Mouse (Mus musculus): ENCODE measurements around the gene 6030408B16Rik. TPM values are rescaled to one million over a fixed set of nuclear protein-coding genes. Genes with fewer than 3 reads are reported as not detected.

Gene 6030408B16Rik
- polyA plus RNA-seq, 1 experiment from 2014 or later: 0.50 TPM

DNA sequence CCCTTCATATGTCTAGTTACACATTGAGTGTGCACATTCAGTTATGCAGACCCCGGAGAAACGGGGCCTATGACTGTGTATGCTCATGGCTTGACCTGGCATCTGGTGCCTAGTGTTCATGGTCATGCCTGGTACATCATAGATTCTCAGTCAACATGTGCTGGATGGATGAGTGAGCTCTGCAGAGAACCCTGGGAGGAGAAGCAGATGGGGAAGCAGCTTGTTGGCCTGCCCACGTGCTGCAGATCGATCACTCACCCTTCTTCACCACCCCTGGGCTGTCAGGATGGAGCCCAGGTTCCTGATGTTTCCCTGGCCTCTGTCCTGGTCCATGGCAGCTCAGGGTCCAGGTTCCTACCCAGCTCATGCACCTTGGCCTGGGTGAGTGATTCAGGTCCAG is 13.4 kb downstream of the 6030408B16Rik start:
- no peak overlapping the region for H3K27ac ChIP-seq
- H3K36me3 ChIP-seq: no peaks in the 10 kb centered on the region
- no peak overlapping the region for H3K4me3 ChIP-seq
- 0 out of 2 replicates have a peak, but pooled peaks cover 7% of the 10 kb centered on the region for H3K4me1 ChIP-seq
- H3K27me3 ChIP-seq: no peaks in the 10 kb centered on the region
- ATAC-seq (ENCODE audit: insufficient number of reproducible peaks, low FRiP score, low TSS enrichment, low read depth): no peak
- 89% methylated on average over 4 of the region's 4 CpGs for WGBS
- no peak overlapping the region for H3K4me2 ChIP-seq
- no peak overlapping the region for H3K9ac ChIP-seq
- no peaks in the 10 kb centered on the region for H3K9me3 ChIP-seq

DNA sequence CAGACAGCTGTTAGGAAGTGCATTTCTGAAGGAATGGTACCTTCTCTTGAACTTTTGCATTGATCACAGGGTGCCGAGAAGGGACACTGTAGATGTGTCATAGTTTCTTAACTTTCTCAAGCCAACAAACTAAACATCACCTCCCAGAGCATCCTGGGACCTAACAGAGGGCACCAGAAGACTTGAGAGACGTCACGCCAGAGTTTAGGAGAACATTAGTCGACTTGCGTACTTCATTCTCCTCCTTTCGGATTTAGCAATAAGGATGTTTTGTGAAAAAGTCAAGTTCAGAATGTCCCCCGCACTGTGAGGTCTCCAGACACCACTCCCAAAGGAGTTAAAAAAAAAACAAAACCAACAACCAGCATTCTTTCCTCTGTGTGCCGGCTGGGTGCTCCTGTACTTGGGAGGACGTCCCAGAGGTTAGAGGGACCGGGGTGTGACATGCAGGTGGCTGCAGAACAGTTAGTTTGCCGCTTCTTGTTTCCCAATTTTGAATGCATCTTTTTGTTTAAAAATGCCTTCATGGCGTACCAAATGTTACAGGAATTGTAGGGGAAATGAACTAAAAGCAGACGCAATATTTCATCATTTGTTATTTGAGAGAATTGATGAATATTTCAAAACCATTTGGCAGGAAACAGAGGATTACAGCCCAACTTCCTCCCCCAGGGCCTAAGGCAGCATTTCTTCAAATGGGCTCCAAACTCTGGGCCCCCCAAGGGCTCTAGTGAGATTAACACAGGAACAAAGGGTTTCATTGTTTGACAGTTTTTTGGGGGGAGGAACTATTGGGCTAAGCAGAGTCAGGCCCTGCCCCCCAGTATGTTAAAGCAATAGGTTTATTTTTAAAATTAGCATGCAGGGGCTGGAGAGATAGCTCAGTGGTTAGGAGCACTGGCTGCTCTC is 15.7 kb downstream of the 6030408B16Rik start:
- no peak overlapping the region for H3K4me2 ChIP-seq
- no peak overlapping the region for H3K27ac ChIP-seq
- no peak for ATAC-seq (ENCODE audit: insufficient number of reproducible peaks, low FRiP score, low TSS enrichment, low read depth)
- H3K36me3 ChIP-seq: no peaks in the 10 kb centered on the region
- no peak overlapping the region for H3K9ac ChIP-seq
- no peaks in the 10 kb centered on the region for H3K27me3 ChIP-seq
- WGBS: 54% methylated on average over 13 of the region's 13 CpGs
- H3K9me3 ChIP-seq: no peaks in the 10 kb centered on the region
- 0 out of 2 replicates have a peak, but pooled peaks cover 7% of the 10 kb centered on the region for H3K4me1 ChIP-seq
- no peak overlapping the region for H3K4me3 ChIP-seq

DNA sequence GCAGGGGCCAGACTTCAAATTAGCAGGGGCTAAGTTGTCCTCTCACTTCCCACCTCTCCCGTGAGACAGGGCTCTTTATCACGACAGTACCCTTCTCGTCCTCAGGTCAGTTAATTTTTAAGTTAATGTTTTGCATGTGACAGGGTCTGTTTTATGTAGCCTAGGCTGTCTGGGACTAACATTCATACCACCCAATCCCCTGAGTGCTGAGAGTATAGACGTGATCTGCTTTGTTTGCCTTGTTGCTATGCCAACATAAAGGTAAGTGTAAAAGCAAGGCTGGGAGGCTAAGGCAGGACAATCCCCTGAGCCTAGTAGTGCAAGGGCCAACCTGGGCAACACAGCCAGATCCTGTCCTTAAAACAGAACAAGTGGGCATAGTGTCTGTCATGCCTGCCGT is 16.5 kb downstream of the 6030408B16Rik start:
- no peak for ATAC-seq (ENCODE audit: insufficient number of reproducible peaks, low FRiP score, low TSS enrichment, low read depth)
- Histone ChIP-seq H3K27ac (no peak overlapping the region), H3K36me3 (no peaks in the 10 kb centered on the region), H3K4me3 (no peak overlapping the region), H3K9me3 (no peaks in the 10 kb centered on the region), H3K27me3 (no peaks in the 10 kb centered on the region), H3K4me1 (0 out of 2 replicates have a peak, but pooled peaks cover 7% of the 10 kb centered on the region), H3K9ac (no peak overlapping the region), H3K4me2 (no peak overlapping the region)
- 42% methylated on average over 5 of the region's 5 CpGs for WGBS

DNA sequence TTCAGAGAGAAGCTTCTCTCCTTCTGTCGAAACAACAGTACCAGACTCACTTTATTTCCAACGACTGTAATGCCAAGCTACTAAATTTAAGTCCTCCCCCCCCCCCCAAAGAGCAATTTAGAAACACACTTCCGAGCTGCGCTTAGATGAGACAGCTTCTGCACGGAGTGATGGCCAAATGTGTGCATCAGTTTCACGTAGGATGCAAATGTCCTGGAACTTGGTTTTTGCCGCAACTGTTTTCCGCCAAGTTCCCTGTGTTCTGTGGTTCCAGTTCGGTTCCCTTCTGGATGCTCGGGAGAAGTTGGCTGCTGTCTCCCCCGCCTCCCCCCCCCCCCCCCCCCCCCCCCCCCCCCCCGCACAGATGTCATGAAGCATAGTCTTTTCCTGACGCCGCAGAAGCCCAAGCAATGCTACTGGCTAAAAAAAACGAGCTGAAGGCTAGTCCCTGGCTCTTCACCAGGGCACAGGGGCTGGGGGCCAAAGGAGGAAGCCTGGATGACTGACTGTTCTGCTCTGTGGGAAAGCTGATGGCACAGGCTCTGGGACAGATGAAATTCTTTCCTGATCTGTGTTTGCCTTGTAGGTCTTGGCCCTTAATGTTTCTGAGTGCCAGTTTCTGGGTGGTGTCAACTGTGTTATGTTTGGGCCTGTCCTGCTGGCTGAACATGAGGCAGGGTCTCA is 18.2 kb downstream of the 6030408B16Rik start:
- Histone ChIP-seq H3K4me2 (no peak overlapping the region), H3K4me1 (peaks cover 12% of the 10 kb centered on the region; the same call in 1 of the 2 replicates), H3K4me3 (no peak overlapping the region), H3K27ac (no peak overlapping the region), H3K36me3 (no peaks in the 10 kb centered on the region), H3K9ac (no peak overlapping the region), H3K9me3 (no peaks in the 10 kb centered on the region), H3K27me3 (no peaks in the 10 kb centered on the region)
- no peak for ATAC-seq (ENCODE audit: insufficient number of reproducible peaks, low FRiP score, low TSS enrichment, low read depth)
- WGBS: 60% methylated on average over 10 of the region's 15 CpGs

DNA sequence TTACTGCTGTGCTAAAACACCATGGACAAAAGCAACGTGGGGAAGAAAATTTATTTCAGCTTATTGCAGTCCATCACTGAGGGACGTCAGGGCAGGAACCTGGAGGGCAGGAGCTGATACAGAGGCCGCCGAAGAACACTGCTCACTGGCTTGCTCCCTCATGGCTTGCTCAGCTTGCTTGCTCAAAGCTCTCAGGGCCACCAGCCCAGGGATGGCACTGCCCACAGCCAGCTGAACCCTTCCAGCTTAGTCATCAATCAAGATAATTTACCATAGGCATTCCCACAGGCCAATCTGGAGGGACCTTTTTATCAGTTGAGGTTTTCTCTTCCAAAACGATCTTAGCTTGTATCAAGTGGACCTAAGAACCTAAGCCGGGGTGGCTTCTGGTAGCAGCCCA is 19.0 kb downstream of the 6030408B16Rik start:
- Histone ChIP-seq H3K9me3 (no peaks in the 10 kb centered on the region), H3K36me3 (no peaks in the 10 kb centered on the region), H3K4me1 (peaks cover 16% of the 10 kb centered on the region; the same call in 1 of the 2 replicates), H3K4me3 (no peak overlapping the region), H3K27me3 (no peaks in the 10 kb centered on the region), H3K27ac (no peak overlapping the region), H3K4me2 (no peak overlapping the region), H3K9ac (no peak overlapping the region)
- WGBS: 71% methylated on average over 6 of the region's 6 CpGs
- ATAC-seq (ENCODE audit: insufficient number of reproducible peaks, low FRiP score, low TSS enrichment, low read depth): no peak

DNA sequence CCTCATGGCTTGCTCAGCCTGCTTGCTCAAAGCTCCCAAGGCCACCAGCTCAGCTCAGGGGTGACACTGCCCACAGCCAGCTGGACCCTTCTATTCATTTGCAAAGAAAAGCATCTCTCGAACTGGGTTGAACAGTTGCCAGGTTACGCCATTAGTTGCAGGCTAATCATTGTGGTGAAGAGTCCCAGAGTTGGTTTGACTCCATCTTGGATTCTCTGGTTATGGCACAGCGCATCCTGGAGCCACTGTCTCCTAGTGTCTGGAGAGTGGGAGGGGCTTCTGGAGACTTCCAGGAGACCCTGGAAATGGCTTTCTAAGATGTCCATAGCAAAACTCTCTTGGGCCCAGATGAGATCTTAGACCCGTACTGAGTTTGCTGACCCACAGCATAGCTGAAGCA is 22.4 kb downstream of the 6030408B16Rik start:
- Histone ChIP-seq H3K4me3 (no peak overlapping the region), H3K4me2 (peak overlapping the region; percentile 60; the same call in 1 of the 2 replicates), H3K9me3 (no peaks in the 10 kb centered on the region), H3K27me3 (no peaks in the 10 kb centered on the region), H3K9ac (no peak overlapping the region), H3K27ac (no peak overlapping the region), H3K36me3 (no peaks in the 10 kb centered on the region), H3K4me1 (peaks cover 9% of the 10 kb centered on the region; the same call in 1 of the 2 replicates)
- 87% methylated on average over 4 of the region's 4 CpGs for WGBS
- ATAC-seq (ENCODE audit: insufficient number of reproducible peaks, low FRiP score, low TSS enrichment, low read depth): no peak

DNA sequence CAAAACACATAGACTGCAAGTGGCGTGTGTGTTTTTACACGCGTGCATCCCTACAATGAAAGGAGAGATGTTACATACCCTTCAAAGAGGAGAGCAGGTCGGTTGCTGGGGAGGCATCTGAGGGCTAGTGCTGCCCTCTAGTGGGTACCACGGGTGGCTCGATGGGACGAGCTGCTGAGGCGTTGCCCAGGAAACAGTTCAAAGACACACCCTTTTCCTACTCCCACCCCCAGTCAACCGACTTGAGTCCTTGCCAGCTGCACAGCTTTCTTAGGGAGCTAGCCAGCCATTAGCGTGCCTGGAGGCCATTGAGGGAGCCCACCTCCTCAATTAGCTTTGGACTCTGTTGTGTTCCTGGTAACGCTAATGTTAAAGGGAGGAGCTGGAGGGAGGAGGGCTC is 22.8 kb downstream of the 6030408B16Rik start:
- no peak overlapping the region for H3K27ac ChIP-seq
- no peaks in the 10 kb centered on the region for H3K9me3 ChIP-seq
- no peak overlapping the region for H3K9ac ChIP-seq
- peak overlapping the region; percentile 60 for H3K4me2 ChIP-seq
- H3K27me3 ChIP-seq: no peaks in the 10 kb centered on the region
- peak overlapping the region; percentile 36 for H3K4me3 ChIP-seq
- H3K4me1 ChIP-seq: peaks cover 9% of the 10 kb centered on the region; the same call in 1 of the 2 replicates
- WGBS: 7% methylated on average over 11 of the region's 11 CpGs
- ATAC-seq (ENCODE audit: insufficient number of reproducible peaks, low FRiP score, low TSS enrichment, low read depth): peak; percentile 53
- H3K36me3 ChIP-seq: no peaks in the 10 kb centered on the region

DNA sequence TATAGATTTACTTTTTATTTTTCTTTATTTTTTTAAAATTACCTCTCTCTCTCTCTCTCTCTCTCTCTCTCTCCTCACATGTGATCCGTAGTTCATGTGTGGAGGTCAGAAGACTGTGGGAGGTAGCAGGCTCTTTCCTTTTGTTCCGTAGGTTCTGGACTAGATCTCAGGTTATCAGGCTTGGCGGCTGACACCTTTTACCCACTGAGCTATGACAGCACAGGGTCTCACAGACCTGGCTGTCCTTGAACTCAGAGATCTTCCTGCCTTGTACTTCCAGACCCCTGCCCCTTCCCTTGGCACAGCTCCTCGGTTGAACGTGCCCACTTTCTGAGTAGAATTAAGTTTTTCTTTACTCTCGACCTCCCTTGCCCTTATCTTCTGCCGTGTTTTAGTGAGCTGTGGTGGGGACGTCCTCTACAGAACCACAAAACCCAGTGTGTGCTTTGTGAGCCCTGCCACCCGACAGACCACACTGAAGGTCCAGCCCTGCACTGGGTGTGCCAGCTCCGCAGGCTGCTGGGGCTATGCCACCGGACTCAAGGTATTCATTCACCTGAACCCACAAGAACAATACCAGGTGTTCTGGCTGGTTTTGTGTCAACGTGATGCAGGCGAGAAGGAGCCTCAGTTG is 23.4 kb downstream of the 6030408B16Rik start:
- Histone ChIP-seq H3K4me2 (peak overlapping the region; percentile 60), H3K9me3 (no peaks in the 10 kb centered on the region), H3K36me3 (no peaks in the 10 kb centered on the region), H3K27me3 (no peaks in the 10 kb centered on the region), H3K4me3 (peak overlapping the region; percentile 36), H3K4me1 (peaks cover 9% of the 10 kb centered on the region; the same call in 1 of the 2 replicates), H3K27ac (no peak overlapping the region), H3K9ac (no peak overlapping the region)
- no peak for ATAC-seq (ENCODE audit: insufficient number of reproducible peaks, low FRiP score, low TSS enrichment, low read depth)
- WGBS: 54% methylated on average over 13 of the region's 13 CpGs

DNA sequence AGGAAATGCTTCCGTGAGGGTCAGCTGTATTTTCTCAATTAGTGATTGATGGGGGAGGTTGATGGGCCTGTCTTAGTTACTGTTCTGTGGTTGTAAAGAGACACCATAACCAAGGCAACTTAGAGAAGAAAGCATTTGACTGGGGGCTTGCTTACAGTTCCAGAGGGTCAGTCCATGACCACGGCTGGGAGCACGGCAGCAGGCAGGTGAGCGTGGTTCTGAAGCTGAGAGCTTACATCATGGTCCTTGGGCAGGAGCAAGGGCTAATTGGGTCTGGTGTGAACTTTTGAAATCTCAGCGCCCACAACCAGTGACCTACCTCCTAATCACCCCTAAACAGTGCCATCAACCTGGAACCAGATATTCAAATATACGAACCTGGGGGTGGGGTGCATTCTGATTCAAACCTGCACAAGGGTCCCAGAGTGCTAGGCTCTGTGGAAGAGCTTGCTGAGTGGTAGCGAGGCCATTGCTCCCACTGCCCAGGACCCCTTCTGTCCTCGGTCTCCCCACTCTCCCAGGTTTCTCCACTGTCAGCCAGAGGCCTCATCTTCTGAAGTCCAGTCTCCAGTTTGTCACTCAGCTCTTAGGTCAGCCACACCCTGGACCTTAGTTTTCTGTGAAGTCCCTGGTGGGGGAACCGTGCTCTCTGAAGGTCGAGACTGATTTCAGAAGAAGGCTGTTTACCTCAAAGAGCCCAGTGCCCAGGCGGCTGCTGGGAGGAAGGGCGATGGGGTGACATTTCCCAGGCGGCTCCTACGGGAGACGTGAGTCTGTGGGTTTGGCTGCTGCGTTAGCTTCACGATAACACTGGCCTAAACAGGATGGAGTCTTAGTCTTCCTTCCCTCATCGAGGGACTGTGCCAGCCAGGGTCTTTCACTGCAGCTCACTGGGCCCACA is 24.2 kb downstream of the 6030408B16Rik start:
- 67% methylated on average over 18 of the region's 18 CpGs for WGBS
- H3K4me3 ChIP-seq: no peak overlapping the region
- H3K9me3 ChIP-seq: no peaks in the 10 kb centered on the region
- no peaks in the 10 kb centered on the region for H3K27me3 ChIP-seq
- peaks cover 9% of the 10 kb centered on the region; the same call in 1 of the 2 replicates for H3K4me1 ChIP-seq
- H3K27ac ChIP-seq: no peak overlapping the region
- no peak overlapping the region for H3K4me2 ChIP-seq
- no peak for ATAC-seq (ENCODE audit: insufficient number of reproducible peaks, low FRiP score, low TSS enrichment, low read depth)
- no peaks in the 10 kb centered on the region for H3K36me3 ChIP-seq
- H3K9ac ChIP-seq: no peak overlapping the region

DNA sequence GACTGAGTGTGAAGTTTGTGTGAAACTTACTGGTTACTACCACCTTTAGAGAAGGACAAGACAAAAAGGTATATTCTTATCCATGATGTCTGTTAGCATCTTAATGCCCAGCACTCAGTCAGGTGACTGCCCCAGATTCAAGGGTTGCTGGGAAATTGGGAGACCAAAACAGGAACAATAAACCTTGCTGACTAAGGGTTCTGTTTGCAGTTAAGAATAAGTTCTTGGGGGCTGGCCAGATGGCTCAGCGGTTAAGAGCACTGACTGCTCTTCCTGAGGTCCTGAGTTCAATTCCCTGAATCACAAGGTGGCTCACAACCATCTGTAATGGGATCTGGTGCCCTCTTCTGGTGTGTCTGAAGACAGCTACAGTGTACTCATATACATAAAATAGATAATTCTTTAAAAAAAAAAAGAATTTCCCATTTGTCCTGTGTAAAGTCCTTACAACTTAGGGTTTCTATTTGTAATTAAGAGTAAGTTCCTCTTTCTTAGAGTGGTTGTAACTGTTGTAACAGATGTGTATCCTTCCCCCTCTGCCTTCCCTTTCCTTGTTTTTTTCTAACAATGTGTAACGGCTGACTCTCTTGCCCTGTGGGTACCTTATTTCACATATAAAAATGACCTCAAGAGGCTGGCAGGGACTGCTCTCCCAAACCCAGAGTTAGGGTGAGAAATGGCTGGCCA is 24.9 kb downstream of the 6030408B16Rik start:
- Histone ChIP-seq H3K9me3 (no peaks in the 10 kb centered on the region), H3K4me3 (no peak overlapping the region)

More for the DNA sequence above, 24.9 kb downstream of the 6030408B16Rik start:
- Histone ChIP-seq H3K9ac (no peak overlapping the region), H3K27me3 (no peaks in the 10 kb centered on the region), H3K4me1 (peaks cover 9% of the 10 kb centered on the region; the same call in 1 of the 2 replicates), H3K4me2 (no peak overlapping the region), H3K27ac (no peak overlapping the region), H3K36me3 (no peaks in the 10 kb centered on the region)
- ATAC-seq (ENCODE audit: insufficient number of reproducible peaks, low FRiP score, low TSS enrichment, low read depth): no peak
- WGBS: 69% methylated on average over 2 of the region's 2 CpGs

Measured in limb, embryonic 15.5 days (tissue).